Mouse (Mus musculus) midbrain, embryonic 11.5 days (tissue): ENCODE results near the gene Btrc. TPM values are rescaled to one million over a fixed set of nuclear protein-coding genes. Genes with fewer than 3 reads are reported as not detected.
"Not testable (repeated sequence)": the region's sequence is repeated elsewhere in the genome, so short reads cannot be mapped to it uniquely, and the experiment has no call there.

Experiments
- ATAC-seq: fragments of 200-750 bp; cut with Nextera tagmentation; 2 replicates; pipeline ENCODE4 v1.8.0; 2017; ENCODE audit warnings: moderate TSS enrichment, moderate library complexity; ENCODE audit not compliant: low FRiP score
- DNase-seq: peaks from one replicate; pipeline ENCODE4 v3.0.0; 2015; ENCODE audit warnings: low spot score; ENCODE audit errors: missing footprints
- H3K27ac ChIP-seq: fragments of 300-500 bp; sonication (generic); 2 replicates; pipeline ENCODE4 v1.5.1; 2014; ENCODE audit warnings: low read depth, low read length
- H3K27me3 ChIP-seq: fragments of 300-500 bp; sonication (generic); 2 replicates; pipeline ENCODE4 v1.6.1; 2014; ENCODE audit warnings: mild to moderate bottlenecking, low read length, moderate library complexity, mixed read lengths; ENCODE audit not compliant: control insufficient read depth, insufficient read depth
- H3K36me3 ChIP-seq: fragments of 300-500 bp; sonication (generic); 2 replicates; pipeline ENCODE4 v1.6.1; 2014; ENCODE audit warnings: mild to moderate bottlenecking, low read length, moderate library complexity, mixed read lengths; ENCODE audit not compliant: control insufficient read depth, insufficient read depth
- H3K4me1 ChIP-seq: fragments of 300-500 bp; sonication (generic); 2 replicates; pipeline ENCODE4 v1.6.1; 2014; ENCODE audit warnings: low read length; ENCODE audit not compliant: control insufficient read depth, insufficient read depth
- H3K4me2 ChIP-seq: fragments of 300-500 bp; sonication (generic); 2 replicates; pipeline ENCODE4 v1.6.1; 2014; ENCODE audit warnings: mild to moderate bottlenecking, moderate library complexity
- H3K4me3 ChIP-seq: fragments of 300-500 bp; sonication (generic); 2 replicates; pipeline ENCODE4 v1.5.1; 2014; ENCODE audit warnings: low read depth, low read length
- H3K9ac ChIP-seq: fragments of 300-500 bp; sonication (generic); 2 replicates; pipeline ENCODE4 v1.6.1; 2014; ENCODE audit warnings: low read length
- H3K9me3 ChIP-seq: fragments of 300-500 bp; sonication (generic); 2 replicates; pipeline ENCODE4 v1.6.1; 2016; ENCODE audit warnings: low read length; ENCODE audit not compliant: control insufficient read depth
- WGBS: fragments of 180-500 bp; shearing (Covaris S2); extraction: QIAGEN DNeasy Blood & Tissue Kit; methylation state at CpG from one replicate; pipeline ENCODE4 v1.1.7; 2014; 5-methylcytosine and 5-hydroxymethylcytosine counted together
- polyA plus RNA-seq: library from polyadenylated mRNA; unstranded; fragments of >200 nt; fragmentation: Nextera tagmentation; extraction: Ambion mirVana; gene quantifications from 2 replicates; pipeline ENCODE4 v1.2.1, GENCODE M21; 2014

Gene Btrc
- polyA plus RNA-seq, 1 experiment from 2014 or later: 49.5 TPM

- H3K9ac ChIP-seq: no peak overlapping the region
- H3K27ac ChIP-seq: no peak overlapping the region
- H3K4me3 ChIP-seq: no peak overlapping the region
- H3K36me3 ChIP-seq: no peaks in the 10 kb centered on the region
- DNase-seq (no peak), ATAC-seq (no peak)
- H3K27me3 ChIP-seq: no peaks in the 10 kb centered on the region
- H3K4me1 ChIP-seq: no peaks in the 10 kb centered on the region
- WGBS: 61% methylated on average over 2 of the region's 2 CpGs
- no peaks in the 10 kb centered on the region for H3K9me3 ChIP-seq
- no peak overlapping the region for H3K4me2 ChIP-seq
These were observed 47.5 kb downstream of the Btrc start for GRCm38 (mm10) chr19:45411000-45411399.

DNA sequence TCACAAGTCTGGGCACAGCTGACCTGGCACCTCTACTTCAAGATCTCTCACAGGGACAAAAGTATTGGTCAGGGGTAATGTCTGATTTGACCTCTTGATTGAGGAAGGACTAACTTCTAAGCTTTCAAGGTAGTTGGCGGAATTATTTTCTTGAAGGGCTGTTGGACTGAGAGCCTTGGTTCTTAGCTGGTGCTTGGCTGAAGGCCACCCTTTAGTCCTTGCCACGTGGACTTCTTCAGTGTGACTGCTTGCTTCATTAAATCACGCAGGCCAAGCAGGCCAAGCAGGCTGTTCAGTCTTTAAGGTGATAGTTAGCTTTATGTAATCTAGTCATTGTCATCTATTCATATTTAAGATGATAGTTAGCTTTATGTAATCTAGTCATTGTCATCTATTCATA lies 49.2 kb downstream of the Btrc start:
- WGBS: 92% methylated on average over 3 of the region's 3 CpGs
- Histone ChIP-seq H3K36me3 (no peaks in the 10 kb centered on the region), H3K9ac (no peak overlapping the region), H3K4me2 (no peak overlapping the region), H3K27ac (no peak overlapping the region), H3K27me3 (no peaks in the 10 kb centered on the region), H3K9me3 (no peaks in the 10 kb centered on the region), H3K4me1 (no peaks in the 10 kb centered on the region), H3K4me3 (no peak overlapping the region)
- no peak for DNase-seq
- ATAC-seq: no peak

GRCm38 (mm10) chr19:45413966-45414365 lies 50.4 kb downstream of the Btrc start:
- no peaks in the 10 kb centered on the region for H3K4me1 ChIP-seq
- DNase-seq: no peak
- no peak overlapping the region for H3K27ac ChIP-seq
- no peaks in the 10 kb centered on the region for H3K27me3 ChIP-seq
- no peaks in the 10 kb centered on the region for H3K36me3 ChIP-seq
- no peak overlapping the region for H3K4me2 ChIP-seq
- no peak overlapping the region for H3K9ac ChIP-seq
- 90% methylated on average over 3 of the region's 3 CpGs for WGBS
- H3K9me3 ChIP-seq: no peaks in the 10 kb centered on the region
- no peak overlapping the region for H3K4me3 ChIP-seq
- ATAC-seq: no peak

- Histone ChIP-seq H3K9me3 (no peaks in the 10 kb centered on the region), H3K27ac (no peak overlapping the region), H3K4me3 (no peak overlapping the region), H3K9ac (no peak overlapping the region), H3K4me1 (no peaks in the 10 kb centered on the region), H3K4me2 (no peak overlapping the region), H3K36me3 (no peaks in the 10 kb centered on the region), H3K27me3 (no peaks in the 10 kb centered on the region)
- DNase-seq: no peak
- no peak for ATAC-seq
These were observed 54.1 kb downstream of the Btrc start for GRCm38 (mm10) chr19:45417601-45418000.

DNA sequence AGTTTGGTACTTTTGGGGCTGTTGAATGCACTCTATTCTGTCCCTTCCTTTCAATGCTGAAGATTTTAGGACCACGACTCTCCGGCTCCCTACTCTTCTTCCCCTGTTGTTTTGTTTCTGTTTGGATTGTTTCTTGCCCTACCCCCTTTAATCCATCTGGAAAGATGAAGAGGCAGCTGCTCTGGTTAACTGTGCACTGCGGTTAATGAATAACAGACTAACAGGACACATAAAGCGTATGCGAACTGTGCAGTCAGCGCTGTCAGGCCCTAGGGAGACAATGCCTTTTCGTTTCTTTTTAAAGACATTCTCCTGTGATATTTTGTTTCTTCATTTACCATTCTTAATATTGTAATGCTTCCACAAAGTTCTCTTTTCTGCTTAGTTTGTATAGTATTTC lies 58.7 kb downstream of the Btrc start:
- DNase-seq (peak; percentile 62), ATAC-seq (no peak)
- Histone ChIP-seq H3K27me3 (no peaks in the 10 kb centered on the region), H3K9ac (no peak overlapping the region), H3K4me1 (no peaks in the 10 kb centered on the region), H3K36me3 (no peaks in the 10 kb centered on the region), H3K4me2 (no peak overlapping the region), H3K9me3 (no peaks in the 10 kb centered on the region), H3K27ac (no peak overlapping the region), H3K4me3 (no peak overlapping the region)
- 75% methylated on average over 7 of the region's 7 CpGs for WGBS

DNA sequence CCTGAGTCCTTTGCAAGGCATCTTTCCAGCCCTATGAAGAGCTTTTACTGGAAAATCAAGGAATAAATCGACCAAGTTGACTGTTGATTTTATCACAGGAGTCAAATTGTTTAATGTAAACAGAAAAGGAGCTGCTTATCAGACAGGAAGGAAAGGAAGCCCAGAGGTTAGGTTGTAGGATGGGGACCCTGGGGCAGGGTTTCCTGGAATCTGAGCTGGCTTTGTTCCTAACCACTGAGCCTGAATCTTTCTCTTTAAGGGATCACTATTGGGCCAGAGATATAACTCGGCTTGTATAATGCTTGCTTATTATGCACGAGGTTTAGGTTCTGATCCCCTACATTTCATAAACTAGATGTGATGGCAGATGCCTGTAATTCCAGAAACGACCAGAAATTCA lies 64.6 kb downstream of the Btrc start:
- Histone ChIP-seq H3K9ac (no peak overlapping the region), H3K27me3 (no peaks in the 10 kb centered on the region), H3K4me1 (no peaks in the 10 kb centered on the region), H3K4me3 (no peak overlapping the region), H3K9me3 (no peaks in the 10 kb centered on the region), H3K36me3 (no peaks in the 10 kb centered on the region), H3K4me2 (no peak overlapping the region), H3K27ac (no peak overlapping the region)
- 86% methylated on average over 4 of the region's 4 CpGs for WGBS
- peak; percentile 51 for DNase-seq
- ATAC-seq: no peak

DNA sequence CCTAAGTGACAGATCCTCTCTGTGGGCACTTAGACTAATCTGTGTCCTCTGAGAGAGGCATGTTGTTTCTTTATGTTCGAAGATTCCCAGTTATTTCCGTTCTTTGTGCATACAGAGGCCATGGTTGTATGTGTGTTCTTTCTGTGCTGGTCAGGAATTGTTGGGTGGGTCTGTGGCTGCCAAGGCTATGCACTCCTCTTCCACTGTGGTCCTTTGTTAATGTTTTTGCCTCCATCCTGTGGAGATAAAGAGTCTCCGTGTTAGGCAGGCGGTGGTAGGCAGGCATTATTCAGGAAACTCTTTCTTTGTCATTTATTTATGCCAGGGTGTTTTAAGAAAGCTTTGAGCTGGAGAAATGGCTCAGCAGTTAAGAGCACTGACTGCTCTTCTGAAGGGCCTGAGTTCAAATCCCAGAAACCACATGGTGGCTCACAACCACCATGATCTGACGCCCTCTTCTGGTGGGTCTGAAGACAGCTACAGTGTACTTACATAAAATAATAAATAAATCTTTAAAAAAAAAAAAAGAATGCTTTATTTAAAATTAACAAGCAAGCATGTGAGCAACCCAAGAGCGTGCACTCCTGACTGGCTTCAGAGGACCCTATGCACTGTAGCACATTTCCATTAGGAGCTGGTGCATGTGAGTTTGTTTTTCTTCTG lies 67.6 kb downstream of the Btrc start:
- Histone ChIP-seq H3K9me3 (no peaks in the 10 kb centered on the region), H3K27me3 (no peaks in the 10 kb centered on the region), H3K4me1 (no peaks in the 10 kb centered on the region), H3K36me3 (no peaks in the 10 kb centered on the region), H3K27ac (no peak overlapping the region), H3K4me3 (no peak overlapping the region), H3K9ac (no peak overlapping the region), H3K4me2 (no peak overlapping the region)
- peak; percentile 41 for DNase-seq
- no peak for ATAC-seq
- WGBS: 84% methylated on average over 6 of the region's 6 CpGs

GRCm38 (mm10) chr19:45432351-45432750 lies 68.8 kb downstream of the Btrc start:
- no peak overlapping the region for H3K4me3 ChIP-seq
- no peaks in the 10 kb centered on the region for H3K4me1 ChIP-seq
- H3K27me3 ChIP-seq: no peaks in the 10 kb centered on the region
- H3K9me3 ChIP-seq: no peaks in the 10 kb centered on the region
- no peak for ATAC-seq
- peak; percentile 47 for DNase-seq
- no peaks in the 10 kb centered on the region for H3K36me3 ChIP-seq
- no peak overlapping the region for H3K4me2 ChIP-seq
- H3K27ac ChIP-seq: no peak overlapping the region
- no peak overlapping the region for H3K9ac ChIP-seq
- WGBS: 81% methylated on average over 3 of the region's 3 CpGs

- H3K27ac ChIP-seq, H3K4me2 ChIP-seq, H3K4me3 ChIP-seq, H3K9ac ChIP-seq, H3K36me3 ChIP-seq, H3K27me3 ChIP-seq, H3K4me1 ChIP-seq, H3K9me3 ChIP-seq: not testable (repeated sequence)
- DNase-seq: peak; percentile 92
- 0 out of 2 replicates have a peak, but pooled peaks have one; percentile 52 for ATAC-seq
These were observed 72.5 kb downstream of the Btrc start for GRCm38 (mm10) chr19:45436019-45436418.
